ENCODE assay signal across 8 mouse cellular contexts in the genomic region with DNA sequence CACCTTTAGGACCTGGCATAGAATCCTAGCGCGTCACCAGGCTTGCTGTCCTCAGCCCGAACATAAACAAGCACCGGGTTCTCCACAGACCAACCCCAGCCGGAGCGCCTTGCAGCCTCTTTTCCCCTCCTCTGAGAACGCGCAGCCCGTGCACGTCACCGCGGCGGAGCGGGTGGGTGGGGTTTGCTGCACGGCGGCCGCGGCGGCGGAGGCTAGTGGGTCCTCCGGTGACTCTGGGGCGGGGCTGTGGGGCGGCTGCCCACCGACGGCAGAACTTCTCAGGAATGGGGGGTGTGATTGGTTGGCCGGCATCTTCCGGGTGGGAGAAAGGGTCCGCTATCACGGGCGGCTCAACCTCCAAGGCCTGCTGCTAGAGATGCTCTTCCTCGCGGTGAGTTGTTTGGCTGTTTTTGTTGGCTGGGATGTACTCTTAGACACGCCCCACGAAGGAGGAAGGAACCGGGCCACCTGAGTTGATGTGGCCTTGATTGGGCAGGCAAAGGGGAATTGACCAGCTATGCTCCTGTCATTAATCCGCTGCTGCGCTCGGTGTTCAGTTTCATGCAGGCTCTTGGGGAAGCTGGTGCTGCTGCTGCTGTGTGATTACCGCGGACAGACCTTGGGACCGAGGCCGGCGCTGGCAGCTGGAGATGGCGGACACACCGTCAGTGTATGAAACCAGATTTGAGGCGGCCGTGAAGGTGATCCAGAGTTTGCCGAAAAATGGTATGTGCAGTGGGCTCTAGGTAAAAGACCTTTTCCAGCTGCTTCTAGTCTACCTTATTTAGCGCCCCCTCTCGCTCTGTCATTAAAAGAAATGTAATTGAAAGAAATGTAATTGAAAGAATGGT. TPM values are rescaled to one million over a fixed set of nuclear protein-coding genes. Genes with fewer than 3 reads are reported as not detected.
A peak's percentile ranks its signal among the peaks of the same experiment; 100 is the strongest.
DNase-seq lines count a peak whose midpoint lies in the region; ATAC-seq and TF ChIP-seq lines count a peak whose summit lies in the region.

No protein-coding gene starts in this region.

- peak overlapping the region; percentile 98 for H3K27ac ChIP-seq in forebrain, embryonic 15.5 days (replicated peaks)

- TF ChIP-seq CTCF in lung, adult 2 months (IDR thresholded peaks at IDR 0.05; ENCODE audit: insufficient read depth, low read length), result no peak

- H3K9me3 ChIP-seq in forebrain, embryonic 15.5 days, result no peaks in the 10 kb centered on the region

- H3K9ac ChIP-seq in forebrain, embryonic 15.5 days (replicated peaks), result peak overlapping the region; percentile 85

- WGBS in forebrain, embryonic 15.5 days, result under 1% methylated on average over 50 of the region's 50 CpGs
- under 1% methylated on average over 50 of the region's 50 CpGs for WGBS in lung, adult 2 months

- intact Hi-C loops in heart, postnatal 25 days (cut with DNase I), result loop anchor here (1.0 to 10.0 kb wide), 3 partner anchors 30 to 174 kb away; a partner anchor contains a TSS

- peak; percentile 95 for TF ChIP-seq POLR2A in lung, adult 2 months (IDR thresholded peaks at IDR 0.05; ENCODE audit: borderline replicate concordance, extremely low read depth, low read depth, low read length)

- peak; percentile 91 for ATAC-seq in forebrain, embryonic 15.5 days (replicated peaks)
- ATAC-seq in neutrophil, adult 5-6 weeks (ENCODE audit: extremely low read depth, insufficient number of reproducible peaks, low FRiP score, poor library complexity, severe bottlenecking), result peak; percentile 74

- peak overlapping the region; percentile 91 for H3K4me3 ChIP-seq in forebrain, embryonic 15.5 days
- peak overlapping the region; percentile 70 for H3K4me3 ChIP-seq in lung, adult 2 months (replicated peaks; ENCODE audit: extremely low read depth, low read depth, low read length)

- H3K36me3 ChIP-seq in forebrain, embryonic 15.5 days, result peaks cover 10% of the 10 kb centered on the region

- peak; percentile 83 for DNase-seq in ES-CJ7 (ENCODE audit: low read depth, low spot score)
- DNase-seq in cerebellum, adult 11 months, result peak; percentile 93
- peak; percentile 91 for DNase-seq in heart, postnatal 25 days (ENCODE audit: low spot score)
- peak; percentile 94 to 96 for DNase-seq in layer of hippocampus, adult 18-20 months (ENCODE audit: low spot score in 2 of 2)
- DNase-seq in lung, adult 2 months, result peak; percentile 96
- DNase-seq in thymus, adult 18-20 months, result peak; percentile 93 to 94

- H3K4me1 ChIP-seq in forebrain, embryonic 15.5 days, result peaks cover 16% of the 10 kb centered on the region; the same call in 1 of the 2 replicates
- H3K4me1 ChIP-seq in lung, adult 2 months (ENCODE audit: control insufficient read depth, insufficient read depth, low read length), result no peaks in the 10 kb centered on the region; the same call in 1 of the 2 replicates

- peak overlapping the region; percentile 99 for H3K4me2 ChIP-seq in forebrain, embryonic 15.5 days (replicated peaks)

- H3K27me3 ChIP-seq in forebrain, embryonic 15.5 days, result no peaks in the 10 kb centered on the region

RNA-seq across cellular contexts. Expression of a gene that starts 1.2 kb away (rescaled TPM):
- polyA plus RNA-seq in forebrain, embryonic 15.5 days (2015; fragmentation: Nextera tagmentation; extraction: Ambion mirVana), result 75.1 and 75.3 TPM in 2 replicates
- total RNA-seq in heart, postnatal 25 days (2021), result 10 to 100 TPM; 25.0 to 30.2 TPM
- total RNA-seq in layer of hippocampus, adult 18-20 months (2021), result 10 to 100 TPM; 76.0 to 84.7 TPM
- 16.4 and 17.1 TPM in 2 replicates for polyA plus RNA-seq in lung, adult 2 months (2012; rRNA removed)
- 137 and 156 TPM in 2 replicates for total RNA-seq in neutrophil, adult 5-6 weeks (2017)

RNA-seq across cellular contexts. Expression of a gene that starts 29.1 kb away (rescaled TPM):
- 57.7 and 58.1 TPM in 2 replicates for polyA plus RNA-seq in forebrain, embryonic 15.5 days (2015; fragmentation: Nextera tagmentation; extraction: Ambion mirVana)
- 10 to 100 TPM; 23.2 to 25.9 TPM for total RNA-seq in heart, postnatal 25 days (2021)
- 100 to 1,000 TPM; 213 to 220 TPM for total RNA-seq in layer of hippocampus, adult 18-20 months (2021)
- polyA plus RNA-seq in lung, adult 2 months (2012; rRNA removed), result 118 and 137 TPM in 2 replicates
- total RNA-seq in neutrophil, adult 5-6 weeks (2017), result 242 and 261 TPM in 2 replicates

Comparison
In these comparisons a context has a peak if more than half of its experiments do, and no peak if none do; other contexts are left out.
1. Peak in every context shown above with its lines: DNase-seq, ATAC-seq, H3K4me3 ChIP-seq and H3K27ac ChIP-seq.